Mouse (Mus musculus): ENCODE measurements around the gene Cacna1h. TPM values are rescaled to one million over a fixed set of nuclear protein-coding genes. Genes with fewer than 3 reads are reported as not detected.

Gene Cacna1h
- polyA plus RNA-seq, 1 experiment from 2014 or later, result 2.1 TPM

DNA sequence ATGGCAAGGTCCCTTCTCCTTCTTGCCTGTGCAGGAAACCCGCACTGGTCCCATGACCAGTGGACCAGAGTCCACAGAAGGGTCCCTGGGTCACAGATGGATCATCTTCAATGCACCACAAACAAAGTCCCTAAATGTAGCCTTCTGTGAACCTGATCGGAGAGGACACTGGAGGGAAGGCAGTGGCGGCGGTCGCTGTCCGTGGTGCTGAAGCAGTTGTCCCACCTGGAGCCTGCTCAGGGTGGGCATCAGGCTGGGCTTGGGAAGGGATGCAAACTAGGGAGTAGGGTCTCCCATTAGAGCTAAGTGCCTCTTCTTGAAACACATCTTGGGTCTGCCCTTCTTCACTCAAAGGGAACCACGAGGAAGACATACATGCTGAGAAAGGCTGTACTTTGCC lies 33.1 kb downstream of the Cacna1h start:
- Histone ChIP-seq H3K4me3 (no peak overlapping the region), H3K9me3 (replicated peaks) (no peaks in the 10 kb centered on the region), H3K4me1 (peaks cover 54% of the 10 kb centered on the region), H3K27me3 (ENCODE audit: low read depth, poor library complexity, severe bottlenecking) (peaks cover 77% of the 10 kb centered on the region), H3K27ac (replicated peaks) (no peak overlapping the region), H3K36me3 (no peaks in the 10 kb centered on the region)
- 10% methylated on average over 7 of the region's 7 CpGs for WGBS
- DNase-seq (ENCODE audit: low spot score), result peak; percentile 65

- Histone ChIP-seq H3K9me3 (replicated peaks) (no peaks in the 10 kb centered on the region), H3K27me3 (ENCODE audit: low read depth, poor library complexity, severe bottlenecking) (peaks cover 59% of the 10 kb centered on the region), H3K4me1 (peaks cover 35% of the 10 kb centered on the region), H3K27ac (replicated peaks) (no peak overlapping the region), H3K36me3 (peaks cover 5% of the 10 kb centered on the region; the same call in 1 of the 2 replicates), H3K4me3 (no peak overlapping the region)
- no peak for DNase-seq (ENCODE audit: low spot score)
- 64% methylated on average over 13 of the region's 13 CpGs for WGBS
These were observed 35.1 kb downstream of the Cacna1h start for GRCm38 (mm10) chr17:25398520-25398838.

DNA sequence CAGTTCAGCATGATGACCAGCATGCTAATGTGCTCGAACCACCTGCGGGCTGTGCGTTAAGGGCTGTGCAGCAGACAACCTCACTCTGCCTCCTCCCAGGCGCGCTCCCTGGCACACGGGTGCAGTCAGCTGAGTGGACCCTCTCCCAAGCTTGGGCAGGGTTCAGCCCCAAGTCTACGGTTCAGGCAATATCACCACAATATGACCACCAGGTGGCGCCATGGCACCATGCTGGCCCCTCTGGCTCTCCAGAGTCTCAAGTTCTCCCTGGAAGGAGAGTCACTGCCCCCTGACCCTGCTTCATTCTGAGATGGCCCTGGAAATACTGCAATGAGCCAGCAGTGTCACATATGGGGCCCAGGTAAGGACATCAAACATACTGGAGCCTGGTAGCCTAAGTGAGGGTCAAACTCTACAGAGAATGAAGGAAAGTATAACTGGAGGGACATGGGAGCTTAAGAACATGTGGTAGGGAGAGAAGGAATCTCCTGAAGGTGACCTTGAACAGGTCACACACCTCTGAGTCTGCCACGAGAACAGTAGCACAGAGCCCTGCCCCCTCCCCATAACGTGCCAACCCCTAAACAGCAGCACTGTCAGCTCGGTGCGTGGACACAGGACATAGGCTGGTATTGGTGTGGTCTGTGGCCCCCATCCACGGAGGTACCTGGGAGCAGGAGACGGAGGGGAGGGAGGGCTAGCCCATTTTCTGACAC lies 35.6 kb downstream of the Cacna1h start:
- H3K36me3 ChIP-seq, result peaks cover 9% of the 10 kb centered on the region; the same call in 1 of the 2 replicates
- H3K9me3 ChIP-seq (replicated peaks), result no peaks in the 10 kb centered on the region
- no peak overlapping the region for H3K4me3 ChIP-seq
- peak; percentile 84 for DNase-seq (ENCODE audit: low spot score)
- WGBS, result 38% methylated on average over 14 of the region's 14 CpGs
- peaks cover 32% of the 10 kb centered on the region for H3K4me1 ChIP-seq
- H3K27me3 ChIP-seq (ENCODE audit: low read depth, poor library complexity, severe bottlenecking), result peaks cover 53% of the 10 kb centered on the region
- H3K27ac ChIP-seq (replicated peaks), result no peak overlapping the region

DNA sequence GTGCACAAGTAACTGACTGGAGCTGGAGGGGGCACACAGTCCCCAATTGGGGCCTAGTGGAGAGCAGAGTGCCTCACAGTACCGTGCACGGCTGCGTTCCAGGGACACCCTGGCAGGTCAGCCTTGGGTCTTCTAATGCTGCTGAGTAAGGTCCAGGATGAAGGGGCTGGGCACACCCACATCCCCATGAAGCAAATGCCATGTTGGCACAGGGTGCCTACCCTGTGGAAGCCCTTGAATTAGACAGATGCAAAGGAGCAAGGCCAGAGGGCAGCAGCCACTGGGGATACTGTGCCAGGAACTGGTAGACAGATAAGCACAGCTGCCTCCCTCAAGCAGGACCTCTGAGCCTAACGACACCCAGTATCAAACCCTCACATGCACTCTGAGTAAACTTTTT lies 39.1 kb downstream of the Cacna1h start:
- H3K4me1 ChIP-seq, result peaks cover 11% of the 10 kb centered on the region
- H3K27me3 ChIP-seq (ENCODE audit: low read depth, poor library complexity, severe bottlenecking), result peaks cover 20% of the 10 kb centered on the region
- no peaks in the 10 kb centered on the region for H3K9me3 ChIP-seq (replicated peaks)
- H3K4me3 ChIP-seq, result no peak overlapping the region
- WGBS, result 87% methylated on average over 4 of the region's 4 CpGs
- no peak overlapping the region for H3K27ac ChIP-seq (replicated peaks)
- no peak for DNase-seq (ENCODE audit: low spot score)
- H3K36me3 ChIP-seq, result peaks cover 24% of the 10 kb centered on the region

DNA sequence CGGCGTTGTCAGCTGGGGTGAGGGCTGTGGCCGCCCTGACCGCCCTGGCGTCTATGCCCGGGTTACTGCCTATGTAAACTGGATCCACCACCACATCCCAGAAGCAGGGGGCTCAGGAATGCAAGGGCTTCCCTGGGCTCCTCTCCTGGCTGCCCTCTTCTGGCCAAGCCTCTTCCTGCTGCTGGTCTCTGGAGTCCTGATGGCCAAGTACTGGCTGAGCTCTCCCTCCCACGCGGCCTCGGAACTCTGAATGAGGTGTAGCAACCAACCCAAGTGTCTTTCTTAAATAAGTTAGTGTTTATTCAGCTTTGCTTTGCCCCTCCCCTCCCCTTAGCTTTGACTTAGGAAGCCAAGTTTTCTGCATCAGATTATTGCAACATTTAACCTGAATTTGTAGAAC lies 59.6 kb downstream of the Cacna1h start:
- peaks cover 7% of the 10 kb centered on the region; the same call in 1 of the 2 replicates for H3K27me3 ChIP-seq (ENCODE audit: low read depth, poor library complexity, severe bottlenecking)
- no peaks in the 10 kb centered on the region for H3K9me3 ChIP-seq (replicated peaks)
- no peak for DNase-seq (ENCODE audit: low spot score)
- H3K4me1 ChIP-seq, result no peaks in the 10 kb centered on the region; the same call in 1 of the 2 replicates
- WGBS, result 47% methylated on average over 9 of the region's 9 CpGs
- no peak overlapping the region for H3K4me3 ChIP-seq
- no peak overlapping the region for H3K27ac ChIP-seq (replicated peaks)
- peaks cover 21% of the 10 kb centered on the region; the same call in 1 of the 2 replicates for H3K36me3 ChIP-seq

GRCm38 (mm10) chr17:25372491-25372890 lies 61.1 kb downstream of the Cacna1h start:
- DNase-seq (ENCODE audit: low spot score), result no peak
- Histone ChIP-seq H3K27me3 (ENCODE audit: low read depth, poor library complexity, severe bottlenecking) (peaks cover 3% of the 10 kb centered on the region; the same call in 1 of the 2 replicates), H3K9me3 (replicated peaks) (no peaks in the 10 kb centered on the region), H3K27ac (replicated peaks) (no peak overlapping the region), H3K36me3 (peaks cover 21% of the 10 kb centered on the region; the same call in 1 of the 2 replicates), H3K4me1 (no peaks in the 10 kb centered on the region; the same call in 1 of the 2 replicates), H3K4me3 (no peak overlapping the region)
- 83% methylated on average over 8 of the region's 8 CpGs for WGBS

- no peak within 1 kb of the TSS for H3K27ac ChIP-seq (replicated peaks)
- no peaks in the 10 kb centered on the region for H3K9me3 ChIP-seq (replicated peaks)
- H3K4me3 ChIP-seq, result no peak within 1 kb of the TSS
- 86% methylated on average over 3 of the region's 3 CpGs for WGBS
- DNase-seq (ENCODE audit: low spot score), result no peak
- H3K4me1 ChIP-seq, result no peaks in the 10 kb centered on the region; the same call in 1 of the 2 replicates
- H3K27me3 ChIP-seq (ENCODE audit: low read depth, poor library complexity, severe bottlenecking), result peaks cover 3% of the 10 kb centered on the region; the same call in 1 of the 2 replicates
- H3K36me3 ChIP-seq, result no peaks in the 10 kb centered on the region
These were observed 64.6 kb downstream of the Cacna1h start, which contains the start of gene Tpsg1 for GRCm38 (mm10) chr17:25368973-25369372. Gene Tpsg1 (plus strand): TSS chr17:25369273.

GRCm38 (mm10) chr17:25366005-25366404 lies 67.6 kb downstream of the Cacna1h start, which contains the start of gene Tpsb2:
Gene Tpsb2 (plus strand): TSS chr17:25366305.
- Histone ChIP-seq H3K27me3 (ENCODE audit: low read depth, poor library complexity, severe bottlenecking) (no peaks in the 10 kb centered on the region), H3K9me3 (replicated peaks) (no peaks in the 10 kb centered on the region), H3K4me1 (no peaks in the 10 kb centered on the region), H3K4me3 (no peak within 1 kb of the TSS), H3K27ac (replicated peaks) (no peak within 1 kb of the TSS), H3K36me3 (no peaks in the 10 kb centered on the region)
- 65% methylated on average over 2 of the region's 2 CpGs for WGBS
- DNase-seq (ENCODE audit: low spot score), result no peak

- WGBS, result 9% methylated on average over 1 of the region's 1 CpGs
- no peaks in the 10 kb centered on the region for H3K9me3 ChIP-seq (replicated peaks)
- no peaks in the 10 kb centered on the region for H3K27me3 ChIP-seq (ENCODE audit: low read depth, poor library complexity, severe bottlenecking)
- H3K4me1 ChIP-seq, result no peaks in the 10 kb centered on the region
- DNase-seq (ENCODE audit: low spot score), result peak; percentile 40
- H3K4me3 ChIP-seq, result no peak overlapping the region
- H3K36me3 ChIP-seq, result no peaks in the 10 kb centered on the region
- no peak overlapping the region for H3K27ac ChIP-seq (replicated peaks)
These were observed 69.9 kb downstream of the Cacna1h start for GRCm38 (mm10) chr17:25363726-25364125.

GRCm38 (mm10) chr17:25361291-25361690 lies 72.3 kb downstream of the Cacna1h start:
- WGBS, result 76% methylated on average over 2 of the region's 2 CpGs
- no peaks in the 10 kb centered on the region for H3K4me1 ChIP-seq
- H3K27ac ChIP-seq (replicated peaks), result no peak overlapping the region
- no peaks in the 10 kb centered on the region for H3K36me3 ChIP-seq
- no peaks in the 10 kb centered on the region for H3K27me3 ChIP-seq (ENCODE audit: low read depth, poor library complexity, severe bottlenecking)
- no peak overlapping the region for H3K4me3 ChIP-seq
- no peaks in the 10 kb centered on the region for H3K9me3 ChIP-seq (replicated peaks)
- DNase-seq (ENCODE audit: low spot score), result no peak

DNA sequence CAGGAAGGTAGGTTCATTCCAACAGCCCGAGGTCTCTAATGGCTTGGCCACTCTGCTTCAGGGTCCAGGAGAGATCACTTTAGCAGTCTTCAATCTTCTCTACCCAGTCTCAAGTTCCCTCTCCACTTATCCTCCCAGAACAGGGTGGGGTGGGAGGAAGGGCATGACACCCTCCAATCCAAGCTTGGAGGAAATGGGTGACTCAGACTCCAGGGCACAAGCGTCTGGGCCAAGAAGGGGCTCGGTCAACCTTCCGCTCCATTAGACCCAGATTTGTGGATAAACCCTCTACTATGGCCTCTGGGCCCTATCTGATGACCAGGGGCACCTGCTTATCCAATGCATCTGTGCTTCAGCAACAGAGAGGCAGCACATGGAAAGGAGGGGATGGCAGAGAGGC lies 88.1 kb downstream of the Cacna1h start, which contains the start of gene Tpsab1:
Gene Tpsab1, minus strand, starts transcription at position 101 of the 400 bp plus-strand sequence.
- Histone ChIP-seq H3K4me3 (no peak within 1 kb of the TSS), H3K9me3 (replicated peaks) (no peaks in the 10 kb centered on the region), H3K27me3 (ENCODE audit: low read depth, poor library complexity, severe bottlenecking) (no peaks in the 10 kb centered on the region), H3K36me3 (no peaks in the 10 kb centered on the region), H3K27ac (replicated peaks) (no peak within 1 kb of the TSS), H3K4me1 (no peaks in the 10 kb centered on the region)
- 89% methylated on average over 4 of the region's 4 CpGs for WGBS
- no peak for DNase-seq (ENCODE audit: low spot score)

- no peak overlapping the region for H3K4me3 ChIP-seq
- H3K36me3 ChIP-seq, result no peaks in the 10 kb centered on the region
- DNase-seq (ENCODE audit: low spot score), result no peak
- H3K9me3 ChIP-seq (replicated peaks), result no peaks in the 10 kb centered on the region
- H3K27me3 ChIP-seq (ENCODE audit: low read depth, poor library complexity, severe bottlenecking), result no peaks in the 10 kb centered on the region
- H3K27ac ChIP-seq (replicated peaks), result no peak overlapping the region
- no peaks in the 10 kb centered on the region for H3K4me1 ChIP-seq
- WGBS, result 62% methylated on average over 3 of the region's 3 CpGs
These were observed 92.1 kb downstream of the Cacna1h start for GRCm38 (mm10) chr17:25341490-25341889.

- DNase-seq (ENCODE audit: low spot score), result no peak
- no peak overlapping the region for H3K27ac ChIP-seq (replicated peaks)
- no peaks in the 10 kb centered on the region for H3K9me3 ChIP-seq (replicated peaks)
- no peaks in the 10 kb centered on the region for H3K27me3 ChIP-seq (ENCODE audit: low read depth, poor library complexity, severe bottlenecking)
- H3K4me3 ChIP-seq, result no peak overlapping the region
- H3K4me1 ChIP-seq, result no peaks in the 10 kb centered on the region
- WGBS, result 85% methylated on average over 6 of the region's 6 CpGs
- H3K36me3 ChIP-seq, result no peaks in the 10 kb centered on the region
These were observed 93.6 kb downstream of the Cacna1h start for GRCm38 (mm10) chr17:25340003-25340402.
